Mouse (Mus musculus) CD4-positive, CD25-positive, alpha-beta regulatory T cell, adult 2 months (primary cell): ENCODE data around the gene Kdm2a.

Source experiments
- DNase-seq: peaks from one replicate; pipeline ENCODE4 v3.0.0-alpha.2; 2012; ENCODE audit warnings: low read depth, low spot score

Gene Kdm2a

GRCm38 (mm10) chr19:4328737-4329304 is 69.3 kb downstream of the Kdm2a start:
- DNase-seq = no peak

GRCm38 (mm10) chr19:4326881-4327280 is 71.2 kb downstream of the Kdm2a start:
- no peak for DNase-seq

- DNase-seq = no peak
These were observed 72.0 kb downstream of the Kdm2a start for GRCm38 (mm10) chr19:4326106-4326505.

GRCm38 (mm10) chr19:4322134-4322533 is 76.0 kb downstream of the Kdm2a start:
- no peak for DNase-seq

GRCm38 (mm10) chr19:4321622-4322021 is 76.5 kb downstream of the Kdm2a start:
- DNase-seq = no peak

GRCm38 (mm10) chr19:4319272-4319671 is 78.8 kb downstream of the Kdm2a start:
- DNase-seq = no peak

DNA sequence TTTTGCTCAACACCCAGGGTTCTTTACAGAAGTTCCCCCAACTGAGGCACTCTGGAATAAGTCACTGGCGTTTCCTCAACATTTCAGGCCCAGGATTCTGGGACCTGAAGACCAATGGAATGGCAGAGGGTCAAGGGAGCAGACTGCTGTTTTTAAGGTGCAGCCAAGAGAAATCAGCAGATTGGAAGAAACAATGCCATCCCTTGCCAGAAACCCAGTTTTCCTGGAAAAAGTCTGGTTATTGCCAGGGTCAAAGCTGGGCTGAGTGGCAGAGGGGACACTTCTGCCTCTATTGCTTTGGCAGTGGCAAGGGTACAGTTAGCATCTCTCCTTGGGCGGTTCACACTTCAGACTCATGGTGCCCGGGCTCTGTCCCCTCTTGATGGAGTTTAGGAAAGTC is 80.9 kb downstream of the Kdm2a start:
- no peak for DNase-seq

- DNase-seq = no peak
These were observed 82.7 kb downstream of the Kdm2a start for GRCm38 (mm10) chr19:4315223-4315944.

DNA sequence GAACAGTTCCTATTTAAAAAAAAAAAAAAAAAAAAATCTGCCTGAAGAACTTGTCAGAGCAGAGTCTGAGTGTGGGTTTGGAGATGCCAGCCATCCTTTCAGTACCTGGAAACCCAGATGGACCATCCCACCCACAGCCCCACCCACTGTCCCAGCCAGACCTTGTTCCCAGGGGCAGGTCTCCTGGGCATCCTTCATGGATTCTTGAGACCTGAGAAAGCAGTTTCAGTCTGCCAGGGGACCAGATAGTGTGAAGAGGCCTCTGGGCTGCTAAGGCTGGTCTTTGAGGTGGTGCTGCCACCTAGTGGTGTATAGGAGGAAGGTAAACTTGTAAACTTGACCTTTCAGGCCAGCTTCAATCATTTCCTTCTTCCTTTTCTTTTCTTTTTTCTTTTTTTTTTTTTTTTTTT is 88.3 kb downstream of the Kdm2a start:
- peak; percentile 91 for DNase-seq

GRCm38 (mm10) chr19:4309302-4309701 is 88.8 kb downstream of the Kdm2a start:
- no peak for DNase-seq

- peak; percentile 89 for DNase-seq
These were observed 91.9 kb downstream of the Kdm2a start, which contains the start of gene Grk2 for GRCm38 (mm10) chr19:4306190-4306577. Grk2 (minus strand) TSS chr19:4306222.

GRCm38 (mm10) chr19:4305491-4306189 is 92.4 kb downstream of the Kdm2a start:
- DNase-seq = peak; percentile 76

DNA sequence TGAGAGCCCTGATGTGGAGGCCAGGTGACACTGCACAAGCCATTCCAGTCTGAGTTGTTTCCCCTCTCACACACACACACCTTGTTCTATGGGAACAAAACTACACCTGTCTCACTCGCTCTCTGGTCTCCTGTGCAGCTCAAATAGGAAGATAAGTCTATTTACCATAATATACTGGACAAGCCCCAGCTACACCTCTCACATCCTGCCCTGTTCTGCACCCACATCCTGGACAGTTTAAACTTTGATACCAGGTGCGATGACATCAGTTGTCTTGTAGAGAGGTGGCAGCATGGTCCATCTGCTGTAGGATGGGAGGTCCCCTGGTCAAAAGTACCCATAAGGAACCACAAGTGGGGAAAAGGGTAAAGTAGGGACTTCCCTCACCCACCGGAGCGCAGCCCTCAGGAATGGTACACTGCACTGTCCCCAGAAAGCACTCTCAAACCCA is 93.2 kb downstream of the Kdm2a start:
- peak; percentile 71 for DNase-seq

GRCm38 (mm10) chr19:4304251-4304821 is 93.7 kb downstream of the Kdm2a start:
- peak; percentile 63 for DNase-seq

- DNase-seq = no peak
These were observed 94.5 kb downstream of the Kdm2a start for GRCm38 (mm10) chr19:4303640-4303995.

- no peak for DNase-seq
These were observed 95.0 kb downstream of the Kdm2a start for GRCm38 (mm10) chr19:4302936-4303639.

GRCm38 (mm10) chr19:4301735-4302651 is 96.1 kb downstream of the Kdm2a start:
- peak; percentile 80 for DNase-seq

- DNase-seq = no peak
These were observed 97.0 kb downstream of the Kdm2a start for GRCm38 (mm10) chr19:4300852-4301734.

- DNase-seq = peak; percentile 92
These were observed 97.8 kb downstream of the Kdm2a start for GRCm38 (mm10) chr19:4300271-4300704.
